Mouse (Mus musculus) CH12F3 (cell line): ENCODE results near the gene Tia1.

Experiments used
- in situ Hi-C: fragments of 300-500 bp; cut with MboI; formaldehyde crosslinking; loops from 2 replicates; pipeline ENCODE4 v1.14.3; 2020; ENCODE audit warnings: low sequenced_read_pairs

Gene Tia1

DNA sequence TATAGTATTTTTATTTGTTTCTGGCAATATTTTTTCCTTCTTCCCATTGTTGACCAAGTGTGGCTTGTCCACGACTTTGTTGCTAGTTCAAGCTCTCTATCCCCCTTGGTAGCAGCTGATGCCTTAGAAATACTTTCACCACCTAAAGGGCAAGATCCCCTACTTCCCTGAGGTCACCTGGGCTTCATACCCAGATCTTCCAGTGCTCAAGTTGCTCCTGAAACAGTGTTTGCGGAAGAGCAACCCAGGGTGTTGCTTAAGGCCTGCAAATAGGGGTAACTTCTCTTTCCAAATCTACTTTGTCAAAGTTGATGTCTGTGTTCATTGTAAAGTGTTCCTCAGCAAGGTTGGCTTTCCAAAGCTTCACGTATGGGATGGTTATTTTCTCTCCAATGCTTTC is 15.2 kb downstream of the Tia1 start:
- in situ Hi-C loops: no loop called here

DNA sequence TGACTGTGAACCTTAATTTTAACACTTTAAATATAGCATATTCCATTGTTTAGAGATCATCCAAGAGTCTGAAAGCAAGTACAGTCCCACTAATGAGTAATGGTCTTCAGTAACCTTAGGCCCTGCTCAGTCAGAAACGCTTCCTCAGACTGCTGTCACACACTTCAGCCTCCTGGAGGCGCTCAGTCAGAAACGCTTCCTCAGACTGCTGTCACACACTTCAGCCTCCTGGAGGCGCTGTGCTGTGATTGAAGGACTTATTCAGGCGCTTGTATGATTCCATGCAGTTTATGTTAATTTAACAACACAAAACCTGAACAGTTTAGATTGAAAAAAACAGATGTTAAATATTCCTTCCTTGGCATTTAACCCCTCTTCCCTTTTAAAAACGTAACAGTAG is 16.5 kb downstream of the Tia1 start:
- in situ Hi-C loops: no loop called here

DNA sequence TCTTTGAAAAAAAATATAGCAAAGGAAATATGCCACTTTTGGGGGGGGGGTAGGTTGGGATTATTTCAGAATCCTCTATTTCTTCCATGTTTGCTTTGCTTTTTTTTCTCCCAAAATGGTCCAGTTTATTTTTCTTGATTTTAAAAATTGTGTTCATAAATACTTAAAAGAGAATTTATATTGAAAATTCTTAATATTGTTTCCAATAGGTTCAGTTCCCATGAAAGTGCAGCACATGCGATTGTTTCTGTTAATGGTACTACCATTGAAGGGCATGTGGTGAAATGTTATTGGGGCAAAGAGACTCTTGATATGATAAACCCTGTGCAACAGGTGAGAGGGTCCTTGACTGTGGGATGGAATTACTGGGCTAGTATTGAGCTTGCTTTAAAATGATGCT is 22.3 kb downstream of the Tia1 start, which contains the start of gene Gm44790:
Gm44790 (plus strand) TSS at position 301 of the 400 bp plus-strand sequence.
- in situ Hi-C loops: no loop called here

- in situ Hi-C loops: loop anchor here (10.0 kb wide), 1 partner anchor 243 kb away; no protein-coding TSS in a partner anchor
These were observed 27.5 kb downstream of the Tia1 start for GRCm38 (mm10) chr6:86431531-86431930.

GRCm38 (mm10) chr6:86433696-86434095 is 29.7 kb downstream of the Tia1 start:
- in situ Hi-C loops: loop anchor here (10.0 kb wide), 1 partner anchor 241 kb away; no protein-coding TSS in a partner anchor

DNA sequence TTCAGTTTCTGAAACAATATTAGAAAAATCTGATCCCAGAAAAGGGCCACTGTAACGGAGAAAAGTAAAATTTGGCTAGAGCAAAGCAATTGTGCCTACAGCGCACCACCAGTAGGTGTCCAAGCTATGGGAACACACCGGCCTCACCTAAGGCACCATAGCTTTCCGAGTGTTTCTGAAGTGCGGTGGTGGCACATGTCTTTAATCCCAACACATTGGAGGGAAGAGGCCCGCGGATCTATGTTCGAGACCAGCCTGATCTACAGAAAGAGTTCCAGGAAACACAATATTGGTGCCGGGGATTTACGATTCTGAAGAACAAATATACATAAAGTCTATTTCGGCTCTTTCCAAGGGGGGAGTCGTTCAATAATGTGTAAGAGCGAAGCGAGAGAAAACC is 33.7 kb downstream of the Tia1 start:
- in situ Hi-C loops: loop anchor here (10.0 kb wide), 1 partner anchor 237 kb away; no protein-coding TSS in a partner anchor

GRCm38 (mm10) chr6:86438272-86439118 is 34.5 kb downstream of the Tia1 start, which contains the start of gene C87436:
Gene C87436 (plus strand): TSS chr6:86438374.
- in situ Hi-C loops: loop anchor here (10.0 kb wide), 1 partner anchor 236 kb away; no protein-coding TSS in a partner anchor

GRCm38 (mm10) chr6:86439119-86439496 is 35.1 kb downstream of the Tia1 start:
- in situ Hi-C loops: loop anchor here (10.0 kb wide), 1 partner anchor 236 kb away; no protein-coding TSS in a partner anchor

DNA sequence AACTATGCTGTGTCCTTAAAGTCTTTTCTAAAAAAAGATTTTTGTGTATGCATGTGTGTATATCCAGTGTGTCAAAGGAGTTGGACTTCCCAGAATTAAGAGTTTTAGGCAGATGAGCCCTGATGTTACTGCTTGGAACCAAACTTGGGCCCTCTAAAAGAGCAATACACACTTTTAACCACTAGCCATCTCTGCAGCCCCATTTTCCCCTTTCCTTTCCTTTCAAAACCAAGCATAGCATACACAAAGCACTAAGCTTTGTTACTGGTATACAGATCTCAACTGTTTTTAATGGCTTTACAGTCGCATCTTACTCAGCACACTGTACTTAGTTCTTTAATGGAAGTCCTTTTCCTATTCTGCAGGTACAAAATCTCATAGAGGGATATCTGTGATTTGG is 35.5 kb downstream of the Tia1 start:
- in situ Hi-C loops: loop anchor here (10.0 kb wide), 1 partner anchor 235 kb away; no protein-coding TSS in a partner anchor

DNA sequence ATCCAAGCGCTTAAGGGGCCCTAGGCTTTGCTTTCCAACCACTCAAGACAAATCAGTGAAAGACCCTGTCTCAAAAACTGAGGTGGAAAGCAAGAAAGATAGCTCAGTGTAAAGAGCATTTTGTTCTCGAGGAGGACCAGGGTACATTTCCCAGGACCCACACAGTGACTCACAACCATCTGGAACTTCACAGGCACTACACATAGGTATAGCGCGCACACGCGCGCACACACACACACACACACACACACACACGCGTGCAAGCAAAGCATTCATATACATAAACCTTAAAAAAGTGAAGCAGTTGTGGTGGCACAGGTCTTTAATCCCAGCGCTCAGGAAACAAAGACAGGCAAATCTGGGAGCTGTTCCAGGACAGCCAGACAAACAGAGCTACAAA is 37.6 kb downstream of the Tia1 start:
- in situ Hi-C loops: no loop called here

GRCm38 (mm10) chr6:86445551-86445950 is 41.5 kb downstream of the Tia1 start:
- in situ Hi-C loops: no loop called here

DNA sequence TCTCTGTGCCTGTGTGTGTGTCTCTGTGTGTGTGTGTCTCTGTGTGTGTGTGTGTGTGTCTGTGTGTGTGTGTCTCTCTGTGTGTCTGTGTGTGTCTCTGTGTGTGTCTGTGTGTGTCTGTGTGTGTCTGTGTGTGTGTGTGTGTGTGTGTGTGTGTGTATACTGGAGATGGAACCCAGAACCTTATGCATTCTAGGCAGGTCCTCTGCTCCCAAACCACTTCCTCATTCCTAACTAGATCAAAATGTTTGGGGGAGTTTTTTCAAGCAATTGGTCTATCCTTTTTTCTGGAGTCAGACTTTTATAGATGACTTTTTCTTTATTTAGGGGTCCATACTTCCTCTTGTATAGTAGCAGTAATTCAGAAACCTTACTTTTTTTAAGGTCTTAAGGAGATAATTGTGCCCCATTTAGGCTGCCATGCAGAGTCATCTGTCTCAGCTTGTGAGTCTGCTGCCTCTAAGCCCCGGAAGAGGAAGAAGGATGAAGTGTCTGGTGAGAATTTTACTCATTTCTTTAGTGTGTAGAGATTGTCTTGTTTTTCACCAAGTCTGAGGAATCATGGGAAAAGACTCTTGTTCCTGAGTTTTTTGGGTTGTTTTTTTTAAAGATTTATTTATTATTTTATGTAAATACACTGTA is 43.0 kb downstream of the Tia1 start:
- in situ Hi-C loops: no loop called here

GRCm38 (mm10) chr6:86456727-86457126 is 52.7 kb downstream of the Tia1 start:
- in situ Hi-C loops: no loop called here

- in situ Hi-C loops: no loop called here
These were observed 59.1 kb downstream of the Tia1 start for GRCm38 (mm10) chr6:86463079-86463478.

DNA sequence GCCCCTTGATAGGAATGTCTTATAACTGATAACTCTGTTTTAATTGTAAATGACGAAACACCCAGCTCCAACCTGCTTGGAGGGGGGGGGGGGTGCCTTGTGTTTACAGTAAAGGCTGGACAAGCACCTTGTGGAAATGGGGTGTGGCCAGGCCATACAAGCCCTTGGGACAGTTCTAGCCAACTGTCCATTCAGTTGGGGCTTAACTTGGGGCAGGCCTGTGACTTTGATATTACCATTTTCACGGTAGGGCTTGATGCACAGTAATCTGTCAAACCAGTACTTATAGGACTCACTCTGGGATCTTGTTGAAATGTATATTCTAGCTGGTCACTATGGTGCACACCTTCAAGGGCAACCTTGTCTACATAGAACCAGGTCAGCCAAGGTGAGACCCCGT is 67.3 kb downstream of the Tia1 start:
- in situ Hi-C loops: no loop called here

- in situ Hi-C loops: no loop called here
These were observed 67.7 kb downstream of the Tia1 start for GRCm38 (mm10) chr6:86471760-86472099.

- in situ Hi-C loops: no loop called here
These were observed 68.3 kb downstream of the Tia1 start for GRCm38 (mm10) chr6:86472100-86472955.

GRCm38 (mm10) chr6:86473077-86473476 is 69.1 kb downstream of the Tia1 start:
- in situ Hi-C loops: no loop called here

- in situ Hi-C loops: no loop called here
These were observed 70.1 kb downstream of the Tia1 start for GRCm38 (mm10) chr6:86474072-86474471.

DNA sequence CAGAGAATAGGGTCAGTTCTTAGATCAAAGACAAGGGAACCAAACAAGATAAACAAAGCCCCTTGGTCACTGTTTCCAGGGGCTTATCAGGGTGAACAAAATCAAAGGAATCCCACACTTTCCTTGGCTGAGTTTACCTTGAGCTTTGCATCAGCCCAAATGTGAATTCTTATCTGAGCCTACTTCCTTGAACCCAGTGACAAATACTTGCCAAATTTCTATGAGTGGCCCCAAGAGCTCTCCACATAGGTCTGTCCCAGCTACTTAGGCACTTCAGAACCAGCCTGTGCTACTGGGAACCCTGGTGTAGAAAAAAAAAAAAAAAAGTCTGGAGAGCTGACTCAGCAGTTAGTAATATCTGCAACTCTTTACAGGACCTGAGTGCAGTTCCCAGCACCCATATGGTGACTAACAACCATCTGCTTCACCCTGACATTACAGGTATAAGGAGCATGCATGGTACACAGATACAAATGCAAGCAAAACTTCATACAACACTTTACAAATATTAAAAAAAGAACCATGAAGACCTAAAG is 70.7 kb downstream of the Tia1 start:
- in situ Hi-C loops: no loop called here
